Mouse (Mus musculus) midbrain, embryonic 14.5 days (tissue): ENCODE data around the gene D930020B18Rik. TPM values are rescaled to one million over a fixed set of nuclear protein-coding genes. Genes with fewer than 3 reads are reported as not detected.

Source experiments
- ATAC-seq: fragments of 200-750 bp; cut with Nextera tagmentation; 2 replicates; pipeline ENCODE4 v1.8.0; 2017; ENCODE audit warnings: moderate number of reproducible peaks, moderate library complexity; ENCODE audit not compliant: low FRiP score, low TSS enrichment
- DNase-seq: peaks from one replicate; pipeline ENCODE4 v3.0.0-alpha.2; 2015
- H3K27ac ChIP-seq: fragments of 300-500 bp; sonication (generic); replicated peaks from 2 replicates; pipeline ENCODE4 v1.5.1; 2014; ENCODE audit warnings: mild to moderate bottlenecking, low read depth, low read length, moderate library complexity
- H3K27me3 ChIP-seq: fragments of 300-500 bp; sonication (generic); 2 replicates; pipeline ENCODE4 v1.6.1; 2014; ENCODE audit warnings: low read length, control low read depth, mixed read lengths; ENCODE audit not compliant: control insufficient read depth, insufficient read depth
- H3K36me3 ChIP-seq: fragments of 300-500 bp; sonication (generic); 2 replicates; pipeline ENCODE4 v1.6.1; 2014; ENCODE audit warnings: low read length, control low read depth; ENCODE audit not compliant: control insufficient read depth, insufficient read depth
- H3K4me1 ChIP-seq: fragments of 300-500 bp; sonication (generic); 2 replicates; pipeline ENCODE4 v1.6.1; 2014; ENCODE audit warnings: mild to moderate bottlenecking, antibody characterized with exemption, low read length, control low read depth; ENCODE audit not compliant: control insufficient read depth, insufficient read depth
- H3K4me2 ChIP-seq: fragments of 300-500 bp; sonication (generic); 2 replicates; pipeline ENCODE4 v1.6.1; 2014; ENCODE audit warnings: mild to moderate bottlenecking, low read length, moderate library complexity
- H3K4me3 ChIP-seq: fragments of 300-500 bp; sonication (generic); replicated peaks from 2 replicates; pipeline ENCODE4 v1.5.1; 2014; ENCODE audit warnings: low read depth, low read length
- H3K9ac ChIP-seq: fragments of 300-500 bp; sonication (generic); replicated peaks from 2 replicates; pipeline ENCODE4 v1.6.1; 2014; ENCODE audit warnings: mild to moderate bottlenecking, low read length, moderate library complexity
- H3K9me3 ChIP-seq: fragments of 300-500 bp; sonication (generic); 2 replicates; pipeline ENCODE4 v1.6.1; 2016; ENCODE audit warnings: low read length, control low read depth, mixed read lengths; ENCODE audit not compliant: control insufficient read depth
- WGBS: fragments of 180-500 bp; shearing (Covaris S2); extraction: QIAGEN DNeasy Blood & Tissue Kit; methylation state at CpG from one replicate; pipeline ENCODE4 v1.1.7; 2014; 5-methylcytosine and 5-hydroxymethylcytosine counted together
- polyA plus RNA-seq: library from polyadenylated mRNA; unstranded; fragments of >200 nt; fragmentation: Nextera tagmentation; extraction: Ambion mirVana; gene quantifications from 2 replicates; pipeline ENCODE4 v1.2.1, GENCODE M21; 2014

The D930020B18Rik gene
- polyA plus RNA-seq, 1 experiment from 2014 or later = 0.22 TPM

DNA sequence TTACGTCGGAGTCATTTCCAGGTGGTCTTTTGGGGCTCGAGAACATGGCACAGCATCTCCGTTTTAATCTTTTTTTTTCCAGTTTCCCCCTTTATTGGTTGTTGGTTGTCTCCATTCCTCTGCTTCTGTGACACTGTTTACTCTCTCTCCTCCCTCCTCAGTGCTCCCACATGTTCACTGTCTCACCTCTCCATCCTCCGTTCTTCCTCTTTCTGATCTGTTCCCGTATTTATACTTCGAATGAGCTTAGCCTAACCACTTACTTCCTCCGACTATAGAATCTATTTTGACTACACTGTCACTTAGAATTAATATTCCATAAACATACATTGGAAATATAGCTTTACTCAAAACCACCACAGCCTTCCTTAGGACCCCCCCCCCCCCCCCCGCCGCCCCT, 41.2 kb downstream of the D930020B18Rik start:
- Histone ChIP-seq H3K4me3 (no peak overlapping the region), H3K27me3 (no peaks in the 10 kb centered on the region), H3K27ac (no peak overlapping the region), H3K4me1 (no peaks in the 10 kb centered on the region), H3K9ac (no peak overlapping the region), H3K9me3 (no peaks in the 10 kb centered on the region), H3K36me3 (no peaks in the 10 kb centered on the region), H3K4me2 (no peak overlapping the region)
- WGBS = 96% methylated on average over 10 of the region's 10 CpGs
- ATAC-seq (no peak), DNase-seq (no peak)

DNA sequence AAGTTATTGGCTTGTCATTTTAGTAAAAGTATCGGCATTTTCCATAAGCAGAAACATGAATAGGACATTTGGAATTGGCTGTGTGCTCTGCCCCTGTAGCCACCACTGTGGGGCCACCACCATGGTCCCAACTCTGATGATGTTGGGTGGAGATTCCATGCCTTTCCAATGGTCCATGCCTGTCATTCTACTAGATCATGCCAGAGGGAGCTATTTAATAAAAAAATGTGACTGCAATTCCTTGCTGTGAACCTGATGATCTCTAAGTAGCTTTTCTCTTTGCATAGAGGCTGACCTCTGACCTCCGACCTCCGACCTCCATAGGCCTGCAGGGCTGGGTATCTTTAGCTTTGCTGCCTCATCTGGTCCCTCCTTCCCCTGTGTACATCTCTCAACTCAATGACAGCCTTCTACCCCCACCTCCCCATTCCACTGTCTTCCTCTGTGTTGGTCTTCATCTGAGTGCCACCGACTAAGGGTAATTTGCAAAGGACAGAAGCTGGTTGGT, 44.8 kb downstream of the D930020B18Rik start:
- Histone ChIP-seq H3K4me2 (no peak overlapping the region), H3K27ac (no peak overlapping the region), H3K9me3 (no peaks in the 10 kb centered on the region), H3K27me3 (no peaks in the 10 kb centered on the region), H3K36me3 (no peaks in the 10 kb centered on the region), H3K9ac (no peak overlapping the region), H3K4me3 (no peak overlapping the region), H3K4me1 (no peaks in the 10 kb centered on the region)
- no peak for DNase-seq
- ATAC-seq = no peak
- WGBS = 82% methylated on average over 4 of the region's 4 CpGs

DNA sequence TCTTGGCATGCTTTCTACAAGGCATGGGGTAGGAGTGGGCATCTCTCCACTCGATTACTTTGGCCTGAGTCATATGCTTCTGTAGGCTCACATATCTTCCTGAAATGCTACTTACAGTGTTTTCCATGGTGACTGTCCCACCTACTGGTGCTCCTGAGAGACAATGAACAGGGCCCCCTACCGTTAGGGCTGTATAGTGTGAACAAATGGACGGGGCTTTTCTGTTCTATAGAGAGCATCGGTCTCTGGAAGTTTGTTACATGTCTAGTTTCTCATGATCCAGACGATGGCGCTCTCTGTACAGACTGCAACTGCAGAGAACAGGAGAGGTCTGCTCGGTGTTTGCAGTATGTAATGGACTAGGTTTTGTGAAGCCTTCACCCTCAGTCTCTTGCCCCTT, 46.1 kb downstream of the D930020B18Rik start:
- no peaks in the 10 kb centered on the region for H3K36me3 ChIP-seq
- DNase-seq = no peak
- H3K4me1 ChIP-seq = no peaks in the 10 kb centered on the region
- H3K27ac ChIP-seq = no peak overlapping the region
- H3K9ac ChIP-seq = no peak overlapping the region
- H3K27me3 ChIP-seq = no peaks in the 10 kb centered on the region
- H3K4me3 ChIP-seq = no peak overlapping the region
- ATAC-seq = no peak
- 78% methylated on average over 7 of the region's 7 CpGs for WGBS
- H3K9me3 ChIP-seq = no peaks in the 10 kb centered on the region
- no peak overlapping the region for H3K4me2 ChIP-seq

DNA sequence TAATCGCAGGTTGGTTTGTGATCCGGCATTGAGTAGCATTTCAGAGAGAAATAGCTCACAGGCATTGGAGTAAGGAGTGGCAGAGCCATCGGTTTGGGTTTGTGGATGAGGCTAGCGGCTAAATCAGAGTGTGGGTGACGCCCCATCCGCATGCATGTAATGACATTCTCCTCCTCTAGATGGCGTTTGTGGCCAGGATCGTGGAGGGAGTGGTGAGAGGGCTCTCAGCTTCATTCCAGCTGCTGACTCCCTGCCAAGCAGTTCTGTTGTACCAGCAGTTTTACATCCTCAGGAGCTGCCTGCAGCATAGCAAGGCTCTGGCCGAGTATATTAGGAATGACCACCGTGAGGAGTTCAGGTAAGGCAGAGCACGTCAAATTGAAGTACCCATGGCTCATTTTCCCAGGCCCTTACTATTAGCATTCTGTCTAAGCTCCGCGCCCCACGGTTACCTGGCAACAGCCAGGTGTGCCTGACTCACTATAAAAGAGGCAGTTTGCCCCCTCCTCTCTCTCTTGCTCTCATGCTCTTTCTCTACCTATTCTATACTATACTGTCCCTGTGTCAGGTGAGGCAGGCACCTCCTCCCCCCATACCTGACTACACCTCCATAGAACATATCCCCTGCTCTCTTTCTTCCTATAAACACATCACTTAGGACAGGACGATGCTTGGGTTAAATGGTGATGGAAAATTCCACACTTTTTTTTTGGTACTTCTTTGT, 48.4 kb downstream of the D930020B18Rik start:
- H3K4me1 ChIP-seq = no peaks in the 10 kb centered on the region
- no peaks in the 10 kb centered on the region for H3K36me3 ChIP-seq
- H3K4me2 ChIP-seq = no peak overlapping the region
- no peaks in the 10 kb centered on the region for H3K9me3 ChIP-seq
- WGBS = 22% methylated on average over 15 of the region's 15 CpGs
- ATAC-seq = peak; percentile 75
- no peak overlapping the region for H3K27ac ChIP-seq
- H3K9ac ChIP-seq = no peak overlapping the region
- no peaks in the 10 kb centered on the region for H3K27me3 ChIP-seq
- no peak overlapping the region for H3K4me3 ChIP-seq
- DNase-seq = peak; percentile 87

DNA sequence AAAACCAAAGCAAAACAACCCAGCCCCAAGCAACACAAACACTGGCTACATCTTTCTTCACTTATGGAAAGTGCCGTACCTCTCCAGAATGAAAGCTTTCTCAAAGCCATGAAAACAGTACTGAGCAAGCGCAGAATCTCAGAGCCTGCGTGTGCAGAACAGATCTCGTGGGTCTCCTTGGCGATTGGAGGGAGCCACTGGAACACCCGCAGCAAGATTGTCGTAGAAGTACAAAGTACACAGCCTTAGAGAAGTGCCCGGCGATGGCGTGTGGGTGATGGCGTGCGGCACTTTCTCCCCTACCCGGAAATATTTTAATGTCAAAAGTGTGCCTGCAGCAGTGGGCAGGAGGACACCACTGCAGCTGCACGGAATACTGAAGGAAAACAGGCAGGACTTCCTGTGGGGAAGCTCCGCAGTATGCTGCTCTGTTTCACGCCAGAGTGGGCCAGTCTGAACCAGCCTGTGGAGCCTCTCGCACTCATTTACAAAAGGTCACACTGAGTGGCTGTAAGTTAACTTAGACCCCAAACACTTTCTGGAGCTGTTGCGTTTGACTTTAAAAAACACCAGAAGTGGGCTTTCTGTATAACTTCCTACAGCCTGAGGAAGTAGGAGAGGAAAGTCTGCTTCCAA, 51.7 kb downstream of the D930020B18Rik start:
- WGBS = 56% methylated on average over 18 of the region's 18 CpGs
- H3K36me3 ChIP-seq = no peaks in the 10 kb centered on the region
- no peak overlapping the region for H3K4me3 ChIP-seq
- DNase-seq (no peak), ATAC-seq (no peak)
- no peaks in the 10 kb centered on the region for H3K27me3 ChIP-seq
- H3K4me2 ChIP-seq = 0 out of 2 replicates have a peak overlapping the region, but pooled peaks have one; percentile 6
- H3K9ac ChIP-seq = no peak overlapping the region
- no peaks in the 10 kb centered on the region for H3K9me3 ChIP-seq
- no peak overlapping the region for H3K27ac ChIP-seq
- no peaks in the 10 kb centered on the region for H3K4me1 ChIP-seq

DNA sequence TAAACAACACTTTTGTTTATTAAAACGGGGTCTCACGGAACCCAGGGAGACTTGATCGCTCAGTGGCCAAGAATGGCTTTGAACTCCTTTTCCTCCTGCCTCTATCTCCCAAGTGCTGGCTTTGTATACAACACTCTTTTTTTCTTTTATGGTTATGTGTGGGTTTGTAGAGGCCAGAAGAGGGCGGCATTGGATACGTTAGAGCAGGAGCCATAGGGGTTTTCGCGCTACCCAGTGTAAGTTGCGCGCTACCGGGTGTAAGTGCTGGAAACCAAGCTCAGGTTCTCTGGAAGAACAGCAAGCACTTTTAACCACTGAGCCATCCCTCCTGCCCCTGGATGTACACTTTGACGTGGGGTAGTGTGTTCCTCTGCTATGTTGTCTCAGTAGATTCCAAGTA, 53.2 kb downstream of the D930020B18Rik start:
- no peak for ATAC-seq
- H3K4me3 ChIP-seq = no peak overlapping the region
- no peak overlapping the region for H3K9ac ChIP-seq
- 79% methylated on average over 11 of the region's 11 CpGs for WGBS
- H3K27me3 ChIP-seq = no peaks in the 10 kb centered on the region
- no peak for DNase-seq
- no peak overlapping the region for H3K4me2 ChIP-seq
- H3K36me3 ChIP-seq = no peaks in the 10 kb centered on the region
- H3K4me1 ChIP-seq = no peaks in the 10 kb centered on the region
- no peak overlapping the region for H3K27ac ChIP-seq
- no peaks in the 10 kb centered on the region for H3K9me3 ChIP-seq

DNA sequence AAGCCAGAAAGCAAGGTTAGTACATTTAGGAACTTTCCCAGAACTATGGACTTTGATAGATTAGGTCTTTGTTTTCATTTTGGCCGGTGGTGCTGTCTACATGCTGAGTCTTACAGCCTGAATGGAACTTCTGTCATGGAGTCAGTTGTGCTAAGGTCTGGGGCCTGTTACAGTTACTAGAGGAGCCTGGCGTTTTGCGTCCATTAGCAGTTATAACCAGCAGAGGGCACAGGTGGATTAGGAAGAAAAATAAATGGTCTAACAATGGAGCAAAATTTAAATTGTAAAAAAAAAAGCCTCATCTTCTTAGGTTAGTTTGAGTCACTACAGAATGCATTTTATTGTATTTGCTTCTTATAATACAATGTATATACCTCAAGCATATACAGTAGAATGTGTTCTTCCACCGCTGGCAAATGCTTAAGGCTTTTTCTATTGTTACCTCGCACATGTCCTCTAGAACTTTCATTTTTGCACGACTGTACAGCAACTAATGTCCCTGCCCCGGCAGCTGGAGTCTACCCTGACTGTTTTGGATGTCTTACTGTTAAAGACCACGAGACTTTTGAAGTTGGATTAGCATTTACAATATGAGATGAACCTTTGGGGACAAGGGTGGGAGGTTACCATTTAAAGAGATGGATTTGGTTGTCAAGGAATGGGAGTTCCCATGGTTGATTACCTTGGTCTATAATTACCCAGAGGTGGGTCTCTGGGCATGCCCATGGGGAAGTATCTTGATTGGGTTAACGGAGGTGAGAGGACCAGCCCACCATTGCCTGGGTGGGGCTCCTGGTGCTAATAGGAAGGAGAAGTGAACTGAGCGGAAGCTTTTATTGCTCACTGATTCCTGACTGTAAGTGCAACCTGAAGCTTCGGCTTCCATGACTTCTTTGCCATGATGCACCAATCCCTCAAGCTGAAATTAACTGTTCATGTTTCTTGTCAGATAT, 60.2 kb downstream of the D930020B18Rik start:
- 66% methylated on average over 11 of the region's 11 CpGs for WGBS
- no peak for ATAC-seq
- H3K9ac ChIP-seq = no peak overlapping the region
- H3K9me3 ChIP-seq = no peaks in the 10 kb centered on the region
- H3K4me3 ChIP-seq = no peak overlapping the region
- no peaks in the 10 kb centered on the region for H3K27me3 ChIP-seq
- H3K27ac ChIP-seq = no peak overlapping the region
- H3K4me1 ChIP-seq = no peaks in the 10 kb centered on the region
- peak; percentile 89 for DNase-seq
- no peaks in the 10 kb centered on the region for H3K36me3 ChIP-seq
- no peak overlapping the region for H3K4me2 ChIP-seq

DNA sequence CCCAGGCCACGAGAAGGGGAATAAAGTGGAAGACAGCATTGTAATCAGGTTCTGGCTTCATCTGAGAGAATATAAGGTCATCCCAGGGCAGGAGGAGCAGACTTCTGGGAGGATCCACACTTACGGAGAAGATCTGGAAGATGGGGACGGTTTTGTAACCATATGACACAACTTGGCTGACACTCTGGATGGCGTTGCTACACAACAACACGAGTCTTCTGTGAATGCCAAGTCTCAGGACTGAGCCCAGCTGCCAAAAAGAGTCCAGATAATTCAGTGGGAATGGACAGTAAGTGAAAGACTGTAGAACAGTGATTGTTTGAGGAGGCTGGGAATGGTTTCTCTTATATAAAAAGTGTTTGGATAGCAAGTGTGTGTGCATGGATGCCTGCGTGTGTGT, 62.2 kb downstream of the D930020B18Rik start:
- H3K4me1 ChIP-seq = no peaks in the 10 kb centered on the region
- ATAC-seq = no peak
- WGBS = 86% methylated on average over 6 of the region's 6 CpGs
- H3K27me3 ChIP-seq = no peaks in the 10 kb centered on the region
- no peak for DNase-seq
- no peak overlapping the region for H3K9ac ChIP-seq
- H3K4me2 ChIP-seq = no peak overlapping the region
- no peak overlapping the region for H3K27ac ChIP-seq
- no peaks in the 10 kb centered on the region for H3K36me3 ChIP-seq
- H3K4me3 ChIP-seq = no peak overlapping the region
- no peaks in the 10 kb centered on the region for H3K9me3 ChIP-seq
